Mouse (Mus musculus) liver (tissue): ENCODE data around the gene Gbp7.
"Not testable (repeated sequence)": the region's sequence is repeated elsewhere in the genome, so short reads cannot be mapped to it uniquely, and the experiment has no call there.

Experiments used
- DNase-seq: peaks from one replicate; pipeline ENCODE4 v3.0.0-alpha.2; 2020; ENCODE audit warnings: mixed read lengths

Gbp7 gene

GRCm38 (mm10) chr3:142530087-142530953, at the start of gene Gbp7:
Gene Gbp7, plus strand, starts transcription at chr3:142530342.
- DNase-seq: peak; percentile 11

- peak; percentile 51 for DNase-seq
Measured at GRCm38 (mm10) chr3:142490465-142490864, 39.7 kb upstream of the Gbp7 start.

DNA sequence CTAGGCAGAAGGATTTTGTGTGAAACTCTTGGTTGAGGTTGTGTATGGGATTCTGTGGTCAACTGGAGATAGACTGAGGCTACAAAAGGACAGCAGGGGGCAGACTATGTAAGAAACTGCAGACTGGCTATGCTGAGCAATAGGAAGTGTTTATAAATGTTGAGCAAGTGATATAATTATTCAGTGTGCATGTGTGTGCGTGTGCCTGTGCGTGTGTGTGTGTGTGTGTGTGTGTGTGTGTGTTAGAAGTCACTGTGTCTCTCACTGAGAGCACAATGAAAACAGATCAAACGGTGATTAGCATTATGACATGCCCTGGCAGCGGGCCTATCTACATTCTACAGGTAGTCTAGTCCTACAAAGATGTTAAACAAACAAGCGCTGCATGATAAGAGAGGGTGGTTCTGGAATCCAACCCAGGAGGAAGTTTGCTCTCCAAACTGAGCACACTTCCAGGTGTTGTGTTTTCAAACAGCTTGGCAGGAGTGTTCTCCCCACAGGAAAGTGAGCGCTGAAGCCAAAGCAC, 36.5 kb upstream of the Gbp7 start, which contains the start of gene Gbp5:
Gbp5 (plus strand) TSS at position 443 of the 526 bp plus-strand sequence.
- DNase-seq: peak; percentile 20

GRCm38 (mm10) chr3:142495146-142495655, 34.9 kb upstream of the Gbp7 start:
- DNase-seq: no peak

GRCm38 (mm10) chr3:142496113-142497101, 33.7 kb upstream of the Gbp7 start:
- DNase-seq: no peak

- no peak for DNase-seq
Measured at GRCm38 (mm10) chr3:142497123-142497841, 32.9 kb upstream of the Gbp7 start.

GRCm38 (mm10) chr3:142498941-142499340, 31.2 kb upstream of the Gbp7 start:
- no peak for DNase-seq

GRCm38 (mm10) chr3:142528116-142528515, 2.0 kb upstream of the Gbp7 start:
- DNase-seq: no peak

DNA sequence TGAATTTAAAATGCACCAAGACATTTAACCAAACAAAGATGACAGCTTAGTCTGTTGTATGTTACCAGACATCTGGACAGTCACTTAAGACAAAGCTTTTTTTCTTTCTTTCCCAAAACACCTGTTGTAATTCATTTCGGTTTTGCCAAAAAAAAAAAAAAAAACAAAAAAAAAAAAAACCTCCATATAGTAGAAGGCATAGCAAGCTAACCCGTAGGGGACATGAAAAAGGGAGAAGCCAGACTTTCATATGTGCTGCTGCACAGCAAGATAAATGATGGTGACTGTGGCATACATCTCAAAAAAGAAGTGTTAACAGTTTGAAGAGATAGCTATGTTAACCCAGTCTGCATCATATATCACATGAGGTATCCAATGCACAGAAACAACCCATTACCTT, 545 bp upstream of the Gbp7 start:
- no peak for DNase-seq

- no peak for DNase-seq
Measured at GRCm38 (mm10) chr3:142531595-142531994, 1.5 kb downstream of the Gbp7 start.

- no peak for DNase-seq
Measured at GRCm38 (mm10) chr3:142533185-142533584, 3.0 kb downstream of the Gbp7 start.

DNA sequence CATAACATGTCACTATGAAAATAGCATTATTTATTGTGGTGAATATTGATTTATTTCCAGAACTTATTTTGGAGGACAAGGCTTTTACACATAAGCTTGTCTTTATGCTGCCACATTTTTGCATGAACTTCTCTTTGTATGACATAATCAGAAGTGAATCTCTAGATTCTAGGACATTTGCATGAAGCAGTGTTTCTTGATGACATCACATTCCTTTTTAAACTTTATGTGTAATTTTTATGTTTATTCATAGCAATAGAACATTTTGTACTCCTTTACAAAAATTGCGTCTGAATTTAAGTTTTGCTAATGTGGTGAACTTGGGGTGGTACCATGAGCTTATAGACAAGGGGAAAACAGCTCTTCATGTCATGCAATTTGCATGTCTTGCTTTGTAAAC, 5.5 kb downstream of the Gbp7 start:
- no peak for DNase-seq

DNA sequence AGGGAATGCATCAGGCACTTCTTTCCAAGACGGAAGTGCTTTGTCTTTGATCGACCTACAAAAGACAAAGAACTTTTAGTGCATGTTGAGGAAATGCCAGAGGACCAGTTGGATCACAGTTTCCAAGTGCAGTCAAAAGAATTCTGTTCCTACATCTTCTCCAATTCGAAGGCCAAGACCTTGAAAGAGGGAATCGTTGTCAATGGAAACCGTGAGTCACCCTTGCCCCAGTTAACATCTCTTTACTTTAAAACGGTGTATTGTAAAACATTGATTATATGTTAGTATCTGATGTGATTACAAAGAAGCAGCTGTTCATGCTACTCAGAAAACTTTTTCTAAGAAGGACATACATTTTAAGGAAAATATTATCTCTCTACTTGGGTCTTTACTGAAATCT, 11.2 kb downstream of the Gbp7 start:
- DNase-seq: no peak

- DNase-seq: not testable (repeated sequence)
Measured at GRCm38 (mm10) chr3:142542776-142543175, 12.6 kb downstream of the Gbp7 start.

DNA sequence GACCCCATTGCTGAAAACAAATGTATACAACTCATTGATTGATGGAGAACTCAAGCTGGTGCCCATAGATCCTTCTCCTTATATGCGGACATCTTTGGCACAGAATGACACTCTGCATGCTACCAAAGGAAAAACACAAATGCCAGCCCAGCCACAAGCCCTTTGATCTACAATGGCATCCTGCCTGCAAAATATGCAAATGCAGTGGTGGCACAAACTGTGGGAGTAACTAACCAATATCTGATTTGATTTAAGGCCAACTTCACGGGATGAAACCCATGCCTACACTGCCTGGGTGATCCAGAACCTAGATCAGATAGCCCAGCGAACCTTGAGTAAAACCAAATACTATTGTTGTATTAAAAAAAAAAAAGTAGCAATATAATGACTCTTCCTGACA, 16.5 kb downstream of the Gbp7 start:
- no peak for DNase-seq

DNA sequence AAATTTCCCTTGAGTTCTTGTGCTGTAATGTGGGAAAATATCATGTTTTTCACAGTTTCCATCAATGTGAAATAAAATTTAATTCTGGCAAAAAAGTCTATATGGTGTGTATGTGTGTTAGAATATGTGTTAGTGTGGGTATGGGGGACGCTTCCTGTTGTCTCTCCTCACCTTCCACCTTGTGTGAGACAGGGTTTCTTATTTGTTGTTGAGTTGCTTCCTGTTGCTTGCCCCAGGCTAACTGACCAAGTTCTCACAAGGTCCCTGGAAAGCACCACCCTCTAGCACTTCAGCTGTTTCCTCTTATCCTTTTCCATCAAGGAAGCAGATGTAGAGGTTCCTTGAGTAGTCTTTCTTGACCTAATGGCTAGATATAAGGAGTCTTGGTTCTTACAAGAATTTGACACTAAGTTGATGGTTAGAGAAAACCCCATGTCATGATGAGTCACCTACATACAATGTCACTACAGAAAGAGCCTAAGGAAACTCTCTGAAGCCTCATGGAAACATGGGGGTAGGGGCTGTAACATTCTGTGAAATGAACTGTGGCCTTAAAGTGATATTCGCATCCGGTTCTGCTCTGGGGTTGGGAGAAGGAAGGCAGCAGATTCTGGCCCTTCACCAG, 20.0 kb downstream of the Gbp7 start:
- no peak for DNase-seq

GRCm38 (mm10) chr3:142554601-142555000, 24.5 kb downstream of the Gbp7 start:
- DNase-seq: no peak

GRCm38 (mm10) chr3:142555623-142556022, 25.5 kb downstream of the Gbp7 start:
- no peak for DNase-seq

- no peak for DNase-seq
Measured at GRCm38 (mm10) chr3:142559632-142560228, 29.6 kb downstream of the Gbp7 start, which contains the start of gene Gbp3. Gene Gbp3, plus strand, starts transcription at chr3:142560026.

- peak; percentile 77 for DNase-seq
Measured at GRCm38 (mm10) chr3:142560296-142560948, 30.3 kb downstream of the Gbp7 start.
